In genomic region chr17:33968489-33968888, GRCm38 (mm10) we compare ENCODE assay signal across 8 mouse cellular contexts. TPM values are rescaled to one million over a fixed set of nuclear protein-coding genes. Genes with fewer than 3 reads are reported as not detected.
A peak's percentile ranks its signal among the peaks of the same experiment; 100 is the strongest.
DNase-seq lines count a peak whose midpoint lies in the region; ATAC-seq lines count a peak whose summit lies in the region.

No protein-coding gene starts in this region.

- H3K9ac ChIP-seq in forebrain, embryonic 15.5 days (replicated peaks) = no peak overlapping the region

- ATAC-seq in forebrain, embryonic 15.5 days (replicated peaks) = peak; percentile 70

- no peak overlapping the region for H3K27ac ChIP-seq in forebrain, embryonic 15.5 days (replicated peaks)
- H3K27ac ChIP-seq in hindbrain, embryonic 10.5 days = no peak overlapping the region

- peaks cover 21% of the 10 kb centered on the region for H3K36me3 ChIP-seq in forebrain, embryonic 15.5 days
- peaks cover 30% of the 10 kb centered on the region for H3K36me3 ChIP-seq in hindbrain, embryonic 10.5 days

- H3K4me2 ChIP-seq in forebrain, embryonic 15.5 days (replicated peaks) = no peak overlapping the region

- no peaks in the 10 kb centered on the region for H3K4me1 ChIP-seq in forebrain, embryonic 15.5 days
- 0 out of 2 replicates have a peak, but pooled peaks cover 3% of the 10 kb centered on the region for H3K4me1 ChIP-seq in hindbrain, embryonic 10.5 days (replicated peaks)

- no peaks in the 10 kb centered on the region for H3K9me3 ChIP-seq in forebrain, embryonic 15.5 days
- 0 out of 2 replicates have a peak, but pooled peaks cover 4% of the 10 kb centered on the region for H3K9me3 ChIP-seq in hindbrain, embryonic 10.5 days

- peak; percentile 81 for DNase-seq in Muller cell, postnatal 12 days (ENCODE audit: inconsistent ontology term)
- DNase-seq in cerebellum, adult 11 months = peak; percentile 73
- peak; percentile 88 for DNase-seq in hindbrain, embryonic 10.5 days (ENCODE audit: low spot score)
- DNase-seq in layer of hippocampus, postnatal 10 days (ENCODE audit: low spot score in 2 of 2) = peak; percentile 78 to 84
- DNase-seq in lung, postnatal 14 days = peak; percentile 84
- peak; percentile 67 for DNase-seq in right cerebral cortex, adult 18-20 months
- peak; percentile 73 for DNase-seq in yolk sac, embryonic 10.5 days (ENCODE audit: low spot score)

- WGBS in forebrain, embryonic 15.5 days = 5% methylated on average over 9 of the region's 9 CpGs
- 4% methylated on average over 9 of the region's 9 CpGs for WGBS in hindbrain, embryonic 10.5 days

- peaks cover 5% of the 10 kb centered on the region; the same call in 1 of the 2 replicates for H3K27me3 ChIP-seq in forebrain, embryonic 15.5 days
- H3K27me3 ChIP-seq in hindbrain, embryonic 10.5 days (ENCODE audit: insufficient read depth, poor library complexity, severe bottlenecking) = no peaks in the 10 kb centered on the region; the same call in 1 of the 2 replicates

- H3K4me3 ChIP-seq in forebrain, embryonic 15.5 days = no peak overlapping the region
- no peak overlapping the region for H3K4me3 ChIP-seq in hindbrain, embryonic 10.5 days

RNA-seq across cellular contexts. Expression of gene Rps18, which starts 12.7 kb away (rescaled TPM):
- polyA plus RNA-seq in forebrain, embryonic 15.5 days (2015; fragmentation: Nextera tagmentation; extraction: Ambion mirVana) = 864 and 971 TPM in 2 replicates
- polyA plus RNA-seq in hindbrain, embryonic 10.5 days (2016; fragmentation: Nextera tagmentation; extraction: Ambion mirVana) = 1,286 and 1,579 TPM in 2 replicates
- 100 to 1,000 TPM; 453 to 457 TPM for total RNA-seq in layer of hippocampus, postnatal 10 days (2021)

RNA-seq across cellular contexts. Expression of gene Vps52, which starts 12.9 kb away (rescaled TPM):
- polyA plus RNA-seq in forebrain, embryonic 15.5 days (2015; fragmentation: Nextera tagmentation; extraction: Ambion mirVana) = 75.8 and 79.7 TPM in 2 replicates
- 55.0 and 63.9 TPM in 2 replicates for polyA plus RNA-seq in hindbrain, embryonic 10.5 days (2016; fragmentation: Nextera tagmentation; extraction: Ambion mirVana)
- 10 to 100 TPM; 80.4 to 81.7 TPM for total RNA-seq in layer of hippocampus, postnatal 10 days (2021)

RNA-seq across cellular contexts. Expression of gene B3galt4, which starts 17.2 kb away (rescaled TPM):
- polyA plus RNA-seq in forebrain, embryonic 15.5 days (2015; fragmentation: Nextera tagmentation; extraction: Ambion mirVana) = 10.1 and 10.4 TPM in 2 replicates
- polyA plus RNA-seq in hindbrain, embryonic 10.5 days (2016; fragmentation: Nextera tagmentation; extraction: Ambion mirVana) = 4.3 and 6.5 TPM in 2 replicates
- 1 to 10 TPM; 6.2 to 6.7 TPM for total RNA-seq in layer of hippocampus, postnatal 10 days (2021)

RNA-seq across cellular contexts. Expression of gene Wdr46, which starts 28.0 kb away (rescaled TPM):
- polyA plus RNA-seq in forebrain, embryonic 15.5 days (2015; fragmentation: Nextera tagmentation; extraction: Ambion mirVana) = 31.0 and 33.4 TPM in 2 replicates
- 47.0 and 51.8 TPM in 2 replicates for polyA plus RNA-seq in hindbrain, embryonic 10.5 days (2016; fragmentation: Nextera tagmentation; extraction: Ambion mirVana)
- total RNA-seq in layer of hippocampus, postnatal 10 days (2021) = 10 to 100 TPM; 21.8 to 24.8 TPM

RNA-seq across cellular contexts. Expression of gene Pfdn6, which starts 28.3 kb away (rescaled TPM):
- 198 and 212 TPM in 2 replicates for polyA plus RNA-seq in forebrain, embryonic 15.5 days (2015; fragmentation: Nextera tagmentation; extraction: Ambion mirVana)
- polyA plus RNA-seq in hindbrain, embryonic 10.5 days (2016; fragmentation: Nextera tagmentation; extraction: Ambion mirVana) = 228 TPM in 2 replicates
- 100 to 1,000 TPM in 1 of 2 experiments, 10 to 100 TPM in 1; 83.1 to 106 TPM for total RNA-seq in layer of hippocampus, postnatal 10 days (2021)
